ENCODE assay signal across 10 mouse cellular contexts in genomic region chr2:116049710-116050109, GRCm38 (mm10). TPM values are rescaled to one million over a fixed set of nuclear protein-coding genes. Genes with fewer than 3 reads are reported as not detected.
DNase-seq lines count a peak whose midpoint lies in the region; ATAC-seq and TF ChIP-seq lines count a peak whose summit lies in the region.
"Had no signal": no experiment of that assay in that cellular context is flagged by ENCODE, and none has a peak within 500 bp of the region (broad histone marks: within the 10 kb centered on the region; RNA-seq: fewer than 3 reads in every experiment).

No protein-coding gene starts in this region.

- H3K4me1 ChIP-seq in hindbrain, embryonic 15.5 days (replicated peaks), result peaks cover 35% of the 10 kb centered on the region
- H3K4me1 ChIP-seq in hindbrain, embryonic 11.5 days (replicated peaks; ENCODE audit: control insufficient read depth, insufficient read depth, low read length), result no peaks in the 10 kb centered on the region
- H3K4me1 ChIP-seq in bone marrow macrophage, adult 2 months (ENCODE audit: control insufficient read depth, insufficient read depth, low read length), result no peaks in the 10 kb centered on the region
- H3K4me1 ChIP-seq in heart, embryonic 14.5 days (ENCODE audit: control insufficient read depth in 2 of 2, insufficient read depth in 2 of 2, low read length in 2 of 2), result peaks cover 18 to 53% of the 10 kb centered on the region in 2 experiments

- H3K27ac ChIP-seq in hindbrain, embryonic 15.5 days (replicated peaks), result peak overlapping the region; percentile 6; the same call in 1 of the 2 replicates
- no peak overlapping the region for H3K27ac ChIP-seq in hindbrain, embryonic 11.5 days (ENCODE audit: low read depth, low read length)
- H3K27ac ChIP-seq in bone marrow macrophage, adult 2 months (ENCODE audit: insufficient read depth, low read depth, low read length), result no peak overlapping the region
- H3K27ac ChIP-seq in heart, embryonic 14.5 days (replicated peaks in 1 of 2; ENCODE audit: control insufficient read depth in 1 of 2, insufficient read depth in 1 of 2, low read depth in 2 of 2, low read length in 2 of 2), result peak overlapping the region; percentile 36 to 64

- H3K4me2 ChIP-seq in hindbrain, embryonic 15.5 days, result peak overlapping the region; percentile 42
- no peak overlapping the region for H3K4me2 ChIP-seq in hindbrain, embryonic 11.5 days (replicated peaks; ENCODE audit: low read depth, low read length)
- H3K4me2 ChIP-seq in heart, embryonic 14.5 days (ENCODE audit: low read length), result peak overlapping the region; percentile 60

- no peaks in the 10 kb centered on the region for H3K36me3 ChIP-seq in hindbrain, embryonic 15.5 days
- no peaks in the 10 kb centered on the region for H3K36me3 ChIP-seq in hindbrain, embryonic 11.5 days (ENCODE audit: control insufficient read depth, insufficient read depth, low read length)
- H3K36me3 ChIP-seq in heart, embryonic 14.5 days (ENCODE audit: control insufficient read depth, insufficient read depth, low read length), result peaks cover 24% of the 10 kb centered on the region

- intact Hi-C loops in left cerebral cortex, postnatal 36 days (cut with DNase I), result no loop called here

- H3K9ac ChIP-seq in hindbrain, embryonic 15.5 days, result 0 out of 2 replicates have a peak overlapping the region, but pooled peaks have one; percentile 6
- no peak overlapping the region for H3K9ac ChIP-seq in hindbrain, embryonic 11.5 days (ENCODE audit: low read depth, low read length)
- H3K9ac ChIP-seq in heart, embryonic 14.5 days (ENCODE audit: low read length), result peak overlapping the region; percentile 49

- TF ChIP-seq CTCF in bone marrow macrophage, adult 2 months (IDR thresholded peaks at IDR 0.05; ENCODE audit: low read depth, low read length), result no peak

- H3K9me3 ChIP-seq in hindbrain, embryonic 15.5 days, result no peaks in the 10 kb centered on the region
- no peaks in the 10 kb centered on the region for H3K9me3 ChIP-seq in hindbrain, embryonic 11.5 days (ENCODE audit: control insufficient read depth, low read length)
- no peaks in the 10 kb centered on the region for H3K9me3 ChIP-seq in heart, embryonic 14.5 days (ENCODE audit: control insufficient read depth, low read length)

- no peak for ATAC-seq in hindbrain, embryonic 15.5 days (ENCODE audit: low FRiP score, low read depth)
- no peak for ATAC-seq in hindbrain, embryonic 11.5 days (ENCODE audit: low FRiP score)
- ATAC-seq in heart, embryonic 14.5 days (ENCODE audit: insufficient number of reproducible peaks, insufficient read depth, low FRiP score, low read depth), result no peak; the same call in 1 of the 2 replicates

- 81% methylated on average over 9 of the region's 9 CpGs for WGBS in hindbrain, embryonic 15.5 days
- WGBS in hindbrain, embryonic 11.5 days, result 86% methylated on average over 9 of the region's 9 CpGs
- 41% methylated on average over 9 of the region's 9 CpGs for WGBS in heart, embryonic 14.5 days

- peak overlapping the region; percentile 12; the same call in 1 of the 2 replicates for H3K4me3 ChIP-seq in hindbrain, embryonic 15.5 days
- no peak overlapping the region for H3K4me3 ChIP-seq in hindbrain, embryonic 11.5 days (ENCODE audit: low read depth, low read length)
- peak overlapping the region; percentile 26; the same call in 1 of the 2 replicates for H3K4me3 ChIP-seq in bone marrow macrophage, adult 2 months (ENCODE audit: insufficient read depth, low read length)
- H3K4me3 ChIP-seq in heart, embryonic 14.5 days (ENCODE audit: control insufficient read depth in 1 of 2, insufficient read depth in 1 of 2, low read depth in 1 of 2, low read length in 2 of 2), result peak overlapping the region; percentile 4 to 27

- no peak for TF ChIP-seq POLR2A in bone marrow macrophage, adult 2 months (IDR thresholded peaks at IDR 0.05; ENCODE audit: borderline replicate concordance, low read depth, low read length)

- H3K27me3 ChIP-seq in hindbrain, embryonic 15.5 days, result no peaks in the 10 kb centered on the region
- H3K27me3 ChIP-seq in hindbrain, embryonic 11.5 days (ENCODE audit: control insufficient read depth, insufficient read depth, low read length), result no peaks in the 10 kb centered on the region
- no peaks in the 10 kb centered on the region for H3K27me3 ChIP-seq in heart, embryonic 14.5 days (ENCODE audit: control insufficient read depth, insufficient read depth, low read length)

- DNase-seq in hindbrain, embryonic 11.5 days (ENCODE audit: low spot score), result no peak
- DNase-seq in lung, postnatal 10 days, result peak; percentile 4
- DNase-seq in cerebellum, postnatal 4 days (ENCODE audit: low spot score in 2 of 2), result no peak
- DNase-seq in left cerebral cortex, postnatal 36 days (ENCODE audit: low spot score in 2 of 2), result no peak
- no peak for DNase-seq in B cell, adult 2 months
- DNase-seq: adrenal gland, adult 8-10 months; right cerebral cortex, adult 18-20 months had no signal

RNA-seq across cellular contexts. Expression of gene Meis2, which starts 15.9 kb away (rescaled TPM):
- polyA plus RNA-seq in hindbrain, embryonic 15.5 days (2015; fragmentation: Nextera tagmentation; extraction: Ambion mirVana), result 139 and 140 TPM in 2 replicates
- polyA plus RNA-seq in hindbrain, embryonic 11.5 days (2014; fragmentation: Nextera tagmentation; extraction: Ambion mirVana), result 121 and 142 TPM in 2 replicates
- not detected in 2 replicates for polyA plus RNA-seq in bone marrow macrophage, adult 2 months (2012; ENCODE audit: insufficient read depth, insufficient read length, missing spikeins)
- polyA plus RNA-seq in heart, embryonic 14.5 days (2014; fragmentation: Nextera tagmentation; extraction: Ambion mirVana), result 30.8 and 30.9 TPM in 2 replicates
- total RNA-seq in left cerebral cortex, postnatal 36 days (2021), result 100 to 1,000 TPM; 100 to 123 TPM

Comparison
In these comparisons a context has a peak if more than half of its experiments do, and no peak if none do; other contexts are left out.
1. H3K27ac ChIP-seq: peak in hindbrain, embryonic 15.5 days (single experiment) and heart, embryonic 14.5 days (2 of 2); none in hindbrain, embryonic 11.5 days (single experiment) and bone marrow macrophage, adult 2 months (single experiment).
2. RNA of gene Meis2, which starts 15.9 kb away (polyA plus RNA-seq): 121 to 142 TPM in hindbrain, embryonic 11.5 days, 139 to 140 TPM in hindbrain, embryonic 15.5 days and 30.8 to 30.9 TPM in heart, embryonic 14.5 days; not detected in bone marrow macrophage, adult 2 months; every median in the first group is over 10 times any median in the second.